Mouse (Mus musculus) liver, embryonic 13.5 days (tissue): ENCODE data around the gene Dhrs7c. TPM values are rescaled to one million over a fixed set of nuclear protein-coding genes. Genes with fewer than 3 reads are reported as not detected.

Source experiments
- ATAC-seq: fragments of 200-750 bp; cut with Nextera tagmentation; 2 replicates; pipeline ENCODE4 v1.8.0; 2017; ENCODE audit warnings: low read depth, mild to moderate bottlenecking, moderate number of reproducible peaks, moderate library complexity
- DNase-seq: peaks from one replicate; pipeline ENCODE4 v3.0.0; 2022
- H3K27ac ChIP-seq: fragments of 300-500 bp; sonication (generic); 2 replicates; pipeline ENCODE4 v1.5.1; 2015; ENCODE audit warnings: moderate library complexity, mild to moderate bottlenecking, inconsistent platforms
- H3K27me3 ChIP-seq: fragments of 300-500 bp; sonication (generic); 2 replicates; pipeline ENCODE4 v1.6.1; 2015; ENCODE audit warnings: mild to moderate bottlenecking, inconsistent platforms
- H3K36me3 ChIP-seq: fragments of 300-500 bp; sonication (generic); 2 replicates; pipeline ENCODE4 v1.6.1; 2015; ENCODE audit warnings: mild to moderate bottlenecking, inconsistent platforms
- H3K4me1 ChIP-seq: fragments of 300-500 bp; sonication (generic); replicated peaks from 2 replicates; pipeline ENCODE4 v1.6.1; 2015; ENCODE audit warnings: inconsistent platforms
- H3K4me2 ChIP-seq: fragments of 300-500 bp; sonication (generic); 2 replicates; pipeline ENCODE4 v1.6.1; 2015; ENCODE audit warnings: inconsistent platforms, mild to moderate bottlenecking, moderate library complexity
- H3K4me3 ChIP-seq: fragments of 300-500 bp; sonication (generic); replicated peaks from 2 replicates; pipeline ENCODE4 v1.5.1; 2015; ENCODE audit warnings: mild to moderate bottlenecking, inconsistent platforms
- H3K9ac ChIP-seq: fragments of 300-500 bp; sonication (generic); 2 replicates; pipeline ENCODE4 v1.6.1; 2015; ENCODE audit warnings: mild to moderate bottlenecking, inconsistent platforms
- H3K9me3 ChIP-seq: fragments of 300-500 bp; sonication (generic); replicated peaks from 2 replicates; pipeline ENCODE4 v1.6.1; 2016; ENCODE audit warnings: inconsistent platforms
- WGBS: fragments of 180-500 bp; shearing (Covaris S2); methylation state at CpG from one replicate; pipeline ENCODE4 v1.1.7; 2015; ENCODE audit not compliant: insufficient replicate concordance; 5-methylcytosine and 5-hydroxymethylcytosine counted together
- polyA plus RNA-seq: library from polyadenylated mRNA; unstranded; fragments of >200 nt; fragmentation: Nextera tagmentation; extraction: Ambion mirVana; gene quantifications from 2 replicates; pipeline ENCODE4 v1.2.1, GENCODE M21; 2015

The Dhrs7c gene
- not detected in 2 replicates for polyA plus RNA-seq

DNA sequence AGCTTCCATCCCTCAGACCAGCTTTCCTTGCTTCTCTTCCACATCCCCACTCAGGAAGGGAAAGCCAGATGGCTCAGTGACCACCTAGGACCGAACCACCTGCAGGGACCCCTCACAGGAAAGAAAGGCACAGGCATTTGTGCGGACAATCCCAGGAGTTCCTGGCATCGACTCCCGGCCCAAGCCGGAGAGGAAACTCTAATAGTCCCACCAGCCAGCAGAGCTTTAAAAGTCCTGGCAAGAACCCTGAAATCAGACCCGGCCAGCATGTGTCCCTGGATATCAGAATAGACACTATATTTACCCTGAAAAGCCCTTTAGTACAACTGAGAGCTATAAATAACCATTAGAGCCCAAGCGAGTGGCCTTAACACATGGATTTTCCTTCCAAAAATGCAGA, at the start of gene Dhrs7c:
Dhrs7c (plus strand) TSS at position 257 of the 400 bp plus-strand sequence.
- no peak within 1 kb of the TSS for H3K4me3 ChIP-seq
- H3K4me2 ChIP-seq: no peak within 1 kb of the TSS
- H3K27ac ChIP-seq: no peak within 1 kb of the TSS
- H3K4me1 ChIP-seq: no peaks in the 10 kb centered on the region
- H3K27me3 ChIP-seq: no peaks in the 10 kb centered on the region
- no peaks in the 10 kb centered on the region for H3K9me3 ChIP-seq
- H3K9ac ChIP-seq: no peak within 1 kb of the TSS
- no peak for DNase-seq
- ATAC-seq: no peak
- H3K36me3 ChIP-seq: no peaks in the 10 kb centered on the region
- 67% methylated on average over 7 of the region's 7 CpGs for WGBS

DNA sequence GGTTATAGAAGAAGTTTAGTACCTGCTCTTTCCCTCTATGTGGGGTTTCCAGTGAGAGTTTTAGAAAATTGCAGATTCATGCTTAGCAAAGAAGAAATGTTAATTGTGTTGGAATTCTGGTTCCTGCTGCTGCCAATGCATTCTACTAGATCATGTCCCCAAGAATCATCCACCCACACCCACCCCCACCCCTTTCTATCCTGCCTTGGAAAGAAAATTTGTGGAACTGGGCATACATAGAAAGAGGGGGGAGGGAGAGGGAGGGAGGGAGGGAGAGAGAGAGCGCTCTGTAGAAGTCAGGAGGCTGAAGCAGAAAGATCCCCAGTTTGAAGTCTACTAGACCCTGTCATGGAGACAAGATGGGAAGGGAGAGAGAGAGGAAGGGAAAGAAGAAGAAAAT, 41.7 kb upstream of the Dhrs7c start:
- H3K4me1 ChIP-seq: no peaks in the 10 kb centered on the region
- DNase-seq: no peak
- no peaks in the 10 kb centered on the region for H3K27me3 ChIP-seq
- no peaks in the 10 kb centered on the region for H3K36me3 ChIP-seq
- H3K9me3 ChIP-seq: no peaks in the 10 kb centered on the region
- no peak overlapping the region for H3K9ac ChIP-seq
- no peak overlapping the region for H3K4me3 ChIP-seq
- 64% methylated on average over 1 of the region's 1 CpGs for WGBS
- H3K4me2 ChIP-seq: no peak overlapping the region
- no peak overlapping the region for H3K27ac ChIP-seq
- no peak for ATAC-seq

DNA sequence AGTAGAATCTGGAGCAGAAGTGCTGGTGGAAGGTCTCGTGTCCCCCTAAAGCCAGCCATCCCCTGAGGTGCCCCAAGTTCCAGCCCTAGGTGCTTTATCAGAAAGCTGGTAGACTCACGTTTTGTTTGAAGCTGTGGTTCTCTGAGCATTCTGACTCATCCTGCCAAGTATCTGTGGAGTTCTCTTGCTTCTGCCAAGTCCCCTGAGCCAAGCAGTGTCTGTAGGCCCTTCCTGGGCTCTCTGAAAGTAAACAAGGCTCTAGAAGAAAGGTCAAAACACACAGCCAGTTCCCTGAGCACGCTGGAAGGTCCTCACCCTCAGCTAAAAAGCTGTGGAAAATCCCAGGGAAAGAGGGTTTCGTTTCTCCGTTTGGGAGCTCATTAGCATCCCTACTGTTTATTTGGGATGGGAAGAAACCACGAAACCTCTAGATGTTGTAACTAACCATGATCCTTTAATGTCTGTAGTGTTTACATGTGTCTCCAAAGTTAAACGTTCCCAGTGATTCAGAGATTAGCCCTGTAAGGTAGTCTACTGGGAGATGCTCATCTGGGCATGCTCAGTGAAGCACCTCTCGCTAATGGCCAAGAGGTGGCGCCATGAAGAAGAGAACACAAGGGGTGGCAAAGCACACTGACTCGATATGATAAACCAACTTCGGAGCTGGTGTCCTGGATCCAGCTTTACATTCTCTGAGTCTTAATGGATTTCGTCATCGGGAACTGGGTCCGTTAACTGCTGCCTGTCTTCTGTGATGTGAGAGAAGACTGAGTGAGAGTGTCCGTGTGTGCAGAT, 40.4 kb upstream of the Dhrs7c start:
- Histone ChIP-seq H3K27me3 (no peaks in the 10 kb centered on the region), H3K4me1 (no peaks in the 10 kb centered on the region), H3K27ac (no peak overlapping the region), H3K4me3 (no peak overlapping the region), H3K36me3 (no peaks in the 10 kb centered on the region), H3K9me3 (no peaks in the 10 kb centered on the region), H3K9ac (no peak overlapping the region), H3K4me2 (no peak overlapping the region)
- 58% methylated on average over 15 of the region's 15 CpGs for WGBS
- ATAC-seq: no peak
- no peak for DNase-seq

DNA sequence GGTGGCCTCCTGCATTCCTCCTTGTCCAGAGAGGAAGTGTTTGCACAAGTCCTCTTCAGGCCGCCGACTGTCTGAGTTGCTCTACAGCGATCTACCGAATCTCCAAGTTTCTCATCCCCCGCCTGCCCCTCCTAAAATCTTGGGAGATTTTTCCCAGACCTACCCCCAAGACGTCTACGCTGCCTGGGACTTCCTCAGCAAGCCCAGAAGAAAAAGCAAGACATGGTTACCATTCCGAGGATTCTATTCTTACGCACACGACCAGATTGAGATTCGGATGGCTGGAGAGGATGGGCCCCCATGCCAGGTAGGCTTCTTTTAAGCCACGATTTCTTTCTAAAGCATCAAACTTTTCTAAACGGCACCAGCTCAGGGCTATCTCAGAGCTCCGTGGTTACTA, 26.9 kb upstream of the Dhrs7c start, which contains the start of gene Glp2r:
Glp2r (minus strand) TSS at position 101 of the 400 bp plus-strand sequence.
- ATAC-seq (no peak), DNase-seq (no peak)
- 0 out of 2 replicates have a peak, but pooled peaks cover 4% of the 10 kb centered on the region for H3K27me3 ChIP-seq
- no peaks in the 10 kb centered on the region for H3K36me3 ChIP-seq
- H3K9ac ChIP-seq: no peak within 1 kb of the TSS
- WGBS: 69% methylated on average over 14 of the region's 14 CpGs
- no peak within 1 kb of the TSS for H3K27ac ChIP-seq
- H3K4me3 ChIP-seq: no peak within 1 kb of the TSS
- no peaks in the 10 kb centered on the region for H3K4me1 ChIP-seq
- no peak within 1 kb of the TSS for H3K4me2 ChIP-seq
- H3K9me3 ChIP-seq: no peaks in the 10 kb centered on the region

DNA sequence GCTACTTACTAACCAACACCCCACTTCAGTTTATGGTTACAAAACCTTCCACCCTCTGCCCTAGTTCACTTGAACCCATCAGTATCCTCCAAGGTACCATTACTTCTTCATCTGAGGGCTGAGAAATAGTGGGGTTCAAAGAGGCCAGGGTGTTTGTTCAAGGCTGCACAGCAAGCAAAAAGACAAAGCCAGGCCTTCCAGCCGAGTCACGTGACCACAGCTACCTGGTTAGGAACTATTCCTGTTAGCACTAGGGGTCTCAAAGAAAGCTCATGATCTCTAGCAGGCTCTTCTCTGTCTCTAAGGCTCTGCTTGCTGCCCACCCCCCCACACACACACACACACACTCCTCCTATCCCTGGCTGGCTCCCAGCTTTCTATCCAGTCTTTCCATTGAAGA, 26.3 kb upstream of the Dhrs7c start:
- Histone ChIP-seq H3K9ac (no peak overlapping the region), H3K4me3 (no peak overlapping the region), H3K27me3 (0 out of 2 replicates have a peak, but pooled peaks cover 4% of the 10 kb centered on the region), H3K27ac (no peak overlapping the region), H3K9me3 (no peaks in the 10 kb centered on the region), H3K4me2 (no peak overlapping the region), H3K36me3 (no peaks in the 10 kb centered on the region), H3K4me1 (no peaks in the 10 kb centered on the region)
- 39% methylated on average over 2 of the region's 2 CpGs for WGBS
- DNase-seq (no peak), ATAC-seq (no peak)

DNA sequence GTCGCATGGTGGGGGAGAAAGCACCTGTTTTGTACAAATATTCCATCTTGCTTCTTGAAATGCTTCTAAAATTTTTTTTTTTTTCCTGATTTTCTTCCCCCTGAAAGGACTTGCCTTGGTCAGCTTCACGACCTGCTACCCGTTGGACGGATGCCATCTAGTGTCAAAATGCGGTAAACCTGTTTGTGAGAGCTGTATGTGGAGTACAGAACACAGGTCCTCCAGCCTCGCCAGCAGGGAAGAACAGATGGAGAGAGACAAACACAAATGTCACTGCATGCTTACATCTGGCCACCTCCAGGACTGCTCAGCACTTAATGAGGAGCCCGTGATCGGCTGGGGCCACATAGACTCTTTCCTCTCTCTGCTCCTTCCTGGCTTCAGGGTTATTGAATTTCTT, 25.4 kb upstream of the Dhrs7c start:
- no peak for DNase-seq
- WGBS: 20% methylated on average over 8 of the region's 8 CpGs
- ATAC-seq: no peak

DNA sequence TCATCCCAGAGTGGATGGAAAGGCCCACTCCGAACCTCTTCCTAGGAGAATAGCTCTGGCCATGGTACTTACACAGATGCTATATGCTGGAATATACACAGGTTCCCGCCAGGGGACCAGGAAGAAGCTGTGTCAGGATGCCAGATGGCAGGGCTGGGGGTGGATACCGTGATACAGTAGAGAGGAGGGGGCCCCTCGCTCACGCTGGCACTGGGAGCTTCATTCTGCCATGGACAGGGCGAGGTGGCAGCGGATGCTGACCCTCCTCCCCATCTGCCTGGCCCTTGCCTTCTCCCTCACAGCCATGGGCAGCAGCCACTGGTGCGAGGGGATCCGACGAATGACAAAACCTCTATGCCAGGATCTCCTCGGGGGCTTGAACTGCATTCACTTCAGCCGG, 23.6 kb upstream of the Dhrs7c start, which contains the start of gene Gsg1l2:
Gsg1l2 (plus strand) TSS at position 230 of the 400 bp plus-strand sequence.
- WGBS: 78% methylated on average over 12 of the region's 12 CpGs
- no peak within 1 kb of the TSS for H3K4me3 ChIP-seq
- DNase-seq (no peak), ATAC-seq (no peak)
- H3K9me3 ChIP-seq: no peaks in the 10 kb centered on the region
- H3K4me1 ChIP-seq: no peaks in the 10 kb centered on the region
- H3K9ac ChIP-seq: no peak within 1 kb of the TSS
- H3K36me3 ChIP-seq: no peaks in the 10 kb centered on the region
- 0 out of 2 replicates have a peak, but pooled peaks cover 4% of the 10 kb centered on the region for H3K27me3 ChIP-seq
- no peak within 1 kb of the TSS for H3K4me2 ChIP-seq
- H3K27ac ChIP-seq: no peak within 1 kb of the TSS

More for the DNA sequence above, 25.4 kb upstream of the Dhrs7c start:
- H3K9ac ChIP-seq: no peak overlapping the region
- no peak overlapping the region for H3K4me3 ChIP-seq
- H3K4me1 ChIP-seq: no peaks in the 10 kb centered on the region
- H3K9me3 ChIP-seq: no peaks in the 10 kb centered on the region
- no peak overlapping the region for H3K27ac ChIP-seq
- no peak overlapping the region for H3K4me2 ChIP-seq
- H3K27me3 ChIP-seq: 0 out of 2 replicates have a peak, but pooled peaks cover 4% of the 10 kb centered on the region
- H3K36me3 ChIP-seq: no peaks in the 10 kb centered on the region

DNA sequence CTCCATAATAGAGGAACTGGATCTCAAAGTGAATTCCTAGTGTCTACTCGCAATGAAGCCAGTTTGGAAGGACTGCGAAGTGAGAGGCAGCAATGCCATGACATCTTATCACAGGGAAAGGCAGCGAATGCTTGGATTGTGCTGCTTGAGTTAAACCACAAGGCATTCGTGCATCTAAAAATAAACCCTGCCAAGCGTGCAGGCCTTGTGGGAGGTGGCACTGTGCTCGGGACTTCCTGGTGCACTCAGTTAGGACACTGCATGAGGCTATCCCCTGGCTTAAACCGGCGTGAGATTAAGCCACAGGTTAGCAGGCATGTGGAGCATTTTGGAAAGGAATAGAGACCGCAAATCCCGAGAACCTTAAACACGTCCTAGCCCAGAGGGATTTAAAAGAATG, 7.8 kb upstream of the Dhrs7c start:
- Histone ChIP-seq H3K36me3 (no peaks in the 10 kb centered on the region), H3K27me3 (no peaks in the 10 kb centered on the region), H3K4me2 (no peak overlapping the region), H3K4me1 (no peaks in the 10 kb centered on the region), H3K27ac (no peak overlapping the region), H3K4me3 (no peak overlapping the region), H3K9me3 (no peaks in the 10 kb centered on the region), H3K9ac (no peak overlapping the region)
- WGBS: 37% methylated on average over 11 of the region's 11 CpGs
- ATAC-seq: no peak
- no peak for DNase-seq

DNA sequence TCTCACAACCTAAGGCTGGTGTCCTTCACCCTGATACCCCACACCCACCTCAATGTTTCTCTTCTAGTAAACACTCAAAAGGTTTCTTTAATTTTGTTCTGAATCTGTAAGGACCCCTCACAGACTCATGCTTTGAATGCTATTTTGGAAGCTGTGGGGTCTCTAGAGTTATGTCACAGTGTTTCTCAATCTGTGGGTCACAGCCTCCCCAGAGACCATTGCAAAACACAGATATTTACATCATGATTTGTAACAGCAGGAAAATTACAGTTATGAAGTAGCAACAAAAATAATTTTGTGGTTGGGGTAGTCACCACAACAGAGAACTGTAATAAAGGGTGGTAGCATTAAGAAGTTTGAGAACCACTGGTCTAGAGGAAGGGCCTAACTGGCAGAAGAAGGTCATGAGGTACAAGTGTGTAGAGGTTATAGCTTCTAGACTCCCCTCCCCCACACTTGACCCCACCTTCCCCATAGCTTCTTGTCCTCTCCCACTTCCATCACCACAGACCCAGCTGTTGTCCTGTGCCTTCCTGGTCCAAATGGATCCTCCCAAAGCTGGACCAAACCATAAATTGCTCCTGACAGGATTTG, 2.2 kb downstream of the Dhrs7c start:
- no peak for ATAC-seq
- no peak overlapping the region for H3K4me2 ChIP-seq

DNA sequence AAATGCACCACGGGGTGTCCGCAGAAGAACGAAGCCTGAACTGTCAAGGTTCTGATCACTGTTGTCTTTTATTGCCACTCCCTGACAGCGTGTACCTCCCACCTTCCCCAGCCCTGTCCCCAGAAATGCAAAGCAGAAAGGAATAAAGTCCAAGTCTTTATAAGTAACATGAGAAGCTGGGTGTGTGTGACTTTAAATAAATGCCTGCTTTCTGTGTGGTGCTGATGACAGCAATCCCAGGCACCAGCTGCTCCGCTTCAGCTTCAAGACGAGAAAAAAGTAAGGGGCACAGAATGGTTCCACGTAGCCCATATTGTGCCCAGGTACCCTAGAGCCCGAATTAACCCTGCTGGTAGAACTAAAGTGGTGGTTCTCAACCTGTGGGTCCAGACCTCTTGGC, 3.2 kb downstream of the Dhrs7c start:
- no peak overlapping the region for H3K4me3 ChIP-seq
- WGBS: 59% methylated on average over 8 of the region's 8 CpGs

More for the DNA sequence above, 2.2 kb downstream of the Dhrs7c start:
- DNase-seq: no peak
- Histone ChIP-seq H3K4me1 (no peaks in the 10 kb centered on the region), H3K36me3 (no peaks in the 10 kb centered on the region), H3K9me3 (no peaks in the 10 kb centered on the region), H3K27ac (no peak overlapping the region), H3K9ac (no peak overlapping the region), H3K4me3 (no peak overlapping the region), H3K27me3 (no peaks in the 10 kb centered on the region)

DNA sequence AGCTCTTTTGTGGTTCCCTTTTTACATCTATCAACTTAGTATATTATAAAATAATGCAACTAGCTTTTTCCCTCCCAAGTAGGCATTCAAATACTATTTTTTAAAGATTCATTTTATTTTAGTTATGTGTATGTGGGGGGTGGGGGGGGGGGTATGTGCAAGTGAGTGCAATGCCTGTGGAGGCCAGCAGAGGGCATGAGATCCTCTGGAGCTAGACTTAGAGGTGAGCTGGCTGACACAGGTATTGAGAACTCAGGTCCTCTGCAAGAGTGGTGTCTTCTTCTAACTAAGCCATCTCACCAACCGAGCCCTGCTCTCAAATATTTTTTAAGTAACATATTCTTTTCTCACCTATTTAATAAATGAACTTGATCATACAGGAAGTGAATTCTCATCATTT, 7.6 kb downstream of the Dhrs7c start:
- no peak overlapping the region for H3K4me3 ChIP-seq
- no peaks in the 10 kb centered on the region for H3K9me3 ChIP-seq
- H3K4me1 ChIP-seq: no peaks in the 10 kb centered on the region
- ATAC-seq: no peak
- 69% methylated on average over 1 of the region's 1 CpGs for WGBS
- H3K27me3 ChIP-seq: no peaks in the 10 kb centered on the region
- DNase-seq: no peak
- no peak overlapping the region for H3K9ac ChIP-seq
- H3K27ac ChIP-seq: no peak overlapping the region
- H3K36me3 ChIP-seq: no peaks in the 10 kb centered on the region
- H3K4me2 ChIP-seq: no peak overlapping the region

More for the DNA sequence above, 3.2 kb downstream of the Dhrs7c start:
- Histone ChIP-seq H3K4me2 (no peak overlapping the region), H3K4me1 (no peaks in the 10 kb centered on the region), H3K9ac (no peak overlapping the region), H3K27ac (no peak overlapping the region), H3K9me3 (no peaks in the 10 kb centered on the region), H3K27me3 (no peaks in the 10 kb centered on the region), H3K36me3 (no peaks in the 10 kb centered on the region)
- DNase-seq (no peak), ATAC-seq (no peak)
